In the genomic region with DNA sequence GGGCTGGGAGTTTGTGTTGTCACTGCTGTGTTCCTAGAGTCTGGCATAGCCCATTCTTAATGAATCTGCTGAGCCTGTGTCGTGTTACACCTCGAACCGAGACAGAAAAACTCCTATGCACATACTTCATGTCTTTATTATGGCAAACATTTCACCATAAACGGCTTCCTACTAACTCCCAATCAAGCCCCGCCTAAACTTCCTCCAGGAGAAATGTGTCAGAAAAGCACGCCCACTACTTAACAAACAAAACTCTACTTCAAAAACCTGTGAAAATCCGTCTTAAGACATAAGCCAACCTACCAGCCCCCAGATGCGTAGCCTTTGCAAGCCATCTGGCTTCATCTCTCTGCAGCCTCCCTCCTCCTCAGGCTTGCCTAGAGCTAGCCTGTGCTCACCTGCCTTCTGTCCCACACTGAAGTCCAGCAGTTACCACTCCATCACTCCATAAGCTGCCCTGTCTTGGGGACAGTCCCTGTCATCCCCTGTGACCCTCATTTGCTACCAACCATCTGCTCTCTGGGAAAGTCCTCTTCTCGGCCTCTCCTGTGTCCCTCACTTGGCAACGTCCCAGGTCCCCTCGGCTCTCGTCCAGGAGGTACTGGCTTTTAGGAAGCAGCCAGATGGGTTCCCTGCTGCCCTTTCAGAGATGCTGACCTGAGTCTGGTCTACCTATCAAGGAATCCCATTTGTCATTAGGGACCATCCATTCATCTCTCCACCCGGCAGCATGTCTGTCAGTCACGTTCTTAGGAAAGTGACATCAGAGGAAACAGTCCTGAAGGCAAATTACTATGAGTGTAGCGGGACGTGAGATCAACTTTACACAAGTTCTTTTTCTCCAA, we compare ENCODE assay signal across 10 mouse cellular contexts. TPM values are rescaled to one million over a fixed set of nuclear protein-coding genes. Genes with fewer than 3 reads are reported as not detected.
A peak's percentile ranks its signal among the peaks of the same experiment; 100 is the strongest.
DNase-seq lines count a peak whose midpoint lies in the region; ATAC-seq and TF ChIP-seq lines count a peak whose summit lies in the region.
"Had no signal": no experiment of that assay in that cellular context is flagged by ENCODE, and none has a peak within 500 bp of the region (broad histone marks: within the 10 kb centered on the region; RNA-seq: fewer than 3 reads in every experiment).

No protein-coding gene starts in this region.

- H3K27ac ChIP-seq in lung, embryonic 15.5 days, result peak overlapping the region; percentile 36; the same call in 1 of the 2 replicates
- no peak overlapping the region for H3K27ac ChIP-seq in cerebellum, adult 2 months (ENCODE audit: insufficient read depth, low read length)
- 0 out of 2 replicates have a peak overlapping the region, but pooled peaks have one; percentile 10 for H3K27ac ChIP-seq in kidney, postnatal 0 days
- H3K27ac ChIP-seq: liver, embryonic 13.5 days; neural tube, embryonic 13.5 days had no signal

- no peaks in the 10 kb centered on the region for H3K27me3 ChIP-seq in lung, embryonic 15.5 days
- H3K27me3 ChIP-seq in cerebellum, adult 2 months (ENCODE audit: control insufficient read depth, insufficient read depth, low read length), result no peaks in the 10 kb centered on the region
- H3K27me3 ChIP-seq in kidney, postnatal 0 days (ENCODE audit: insufficient read depth, low read length), result no peaks in the 10 kb centered on the region
- H3K27me3 ChIP-seq: liver, embryonic 13.5 days; neural tube, embryonic 13.5 days had no signal

- DNase-seq in frontal cortex, postnatal 10 days (ENCODE audit: low spot score in 2 of 2), result no peak
- no peak for DNase-seq in lung, adult 2 months
- DNase-seq in cerebellum, adult 2 months, result peak; percentile 92 to 94
- no peak for DNase-seq in kidney, postnatal 0 days (ENCODE audit: low spot score)
- DNase-seq in thymus, postnatal 25 days, result no peak
- no peak for DNase-seq in spleen, adult 12 weeks (ENCODE audit: low spot score)
- DNase-seq: liver, embryonic 13.5 days had no signal

- TF ChIP-seq CTCF in lung, adult 2 months (IDR thresholded peaks at IDR 0.05; ENCODE audit: insufficient read depth, low read length), result no peak
- no peak for TF ChIP-seq CTCF in cerebellum, adult 2 months (IDR thresholded peaks at IDR 0.05; ENCODE audit: borderline replicate concordance, insufficient read depth, low read depth, low read length)
- no peak for TF ChIP-seq CTCF in kidney, postnatal 0 days (IDR thresholded peaks at IDR 0.05; ENCODE audit: low read depth)

- H3K36me3 ChIP-seq in lung, embryonic 15.5 days, result no peaks in the 10 kb centered on the region
- no peaks in the 10 kb centered on the region for H3K36me3 ChIP-seq in kidney, postnatal 0 days (ENCODE audit: insufficient read depth, low read length)
- H3K36me3 ChIP-seq: neural tube, embryonic 13.5 days had no signal

- no peak overlapping the region for H3K4me2 ChIP-seq in lung, embryonic 15.5 days
- H3K4me2 ChIP-seq in kidney, postnatal 0 days (ENCODE audit: low read length), result no peak overlapping the region; the same call in 1 of the 2 replicates
- H3K4me2 ChIP-seq: liver, embryonic 13.5 days; neural tube, embryonic 13.5 days had no signal

- H3K4me1 ChIP-seq in lung, embryonic 15.5 days, result peaks cover 90% of the 10 kb centered on the region
- H3K4me1 ChIP-seq in lung, adult 2 months (ENCODE audit: control insufficient read depth, insufficient read depth, low read length), result peaks cover 49% of the 10 kb centered on the region
- peaks cover 47% of the 10 kb centered on the region for H3K4me1 ChIP-seq in cerebellum, adult 2 months (ENCODE audit: control insufficient read depth, insufficient read depth, low read length)
- H3K4me1 ChIP-seq in kidney, postnatal 0 days (replicated peaks; ENCODE audit: insufficient read depth, low read length), result peaks cover 62% of the 10 kb centered on the region

- no peaks in the 10 kb centered on the region for H3K9me3 ChIP-seq in lung, embryonic 15.5 days
- no peaks in the 10 kb centered on the region for H3K9me3 ChIP-seq in kidney, postnatal 0 days (replicated peaks; ENCODE audit: low read length)
- H3K9me3 ChIP-seq: liver, embryonic 13.5 days; neural tube, embryonic 13.5 days had no signal

- 0 out of 2 replicates have a peak, but pooled peaks have one; percentile 36 for ATAC-seq in frontal cortex, adult (ENCODE audit: low TSS enrichment)
- ATAC-seq in lung, embryonic 15.5 days (ENCODE audit: borderline replicate concordance, extremely low read depth, low FRiP score, low TSS enrichment), result no peak
- no peak for ATAC-seq in kidney, postnatal 0 days (replicated peaks; ENCODE audit: low FRiP score, low read depth)

- WGBS in lung, embryonic 15.5 days, result 21% methylated on average over 16 of the region's 16 CpGs
- 27% methylated on average over 16 of the region's 16 CpGs for WGBS in lung, adult 2 months
- WGBS in cerebellum, adult 2 months, result 27% methylated on average over 16 of the region's 16 CpGs
- 45% methylated on average over 16 of the region's 16 CpGs for WGBS in kidney, postnatal 0 days

- no peak overlapping the region for H3K4me3 ChIP-seq in lung, embryonic 15.5 days
- no peak overlapping the region for H3K4me3 ChIP-seq in lung, adult 2 months (replicated peaks; ENCODE audit: extremely low read depth, low read depth, low read length)
- no peak overlapping the region for H3K4me3 ChIP-seq in cerebellum, adult 2 months (replicated peaks; ENCODE audit: insufficient read depth, low read depth, low read length)
- H3K4me3 ChIP-seq in kidney, postnatal 0 days (replicated peaks; ENCODE audit: low read depth, low read length), result no peak overlapping the region
- H3K4me3 ChIP-seq: liver, embryonic 13.5 days; neural tube, embryonic 13.5 days had no signal

- H3K9ac ChIP-seq in lung, embryonic 15.5 days, result no peak overlapping the region
- no peak overlapping the region for H3K9ac ChIP-seq in kidney, postnatal 0 days (ENCODE audit: low read depth, low read length)
- H3K9ac ChIP-seq: liver, embryonic 13.5 days; neural tube, embryonic 13.5 days had no signal

- no peak for TF ChIP-seq POLR2A in lung, adult 2 months (IDR thresholded peaks at IDR 0.05; ENCODE audit: borderline replicate concordance, extremely low read depth, low read depth, low read length)
- no peak for TF ChIP-seq POLR2A in cerebellum, adult 2 months (IDR thresholded peaks at IDR 0.05; ENCODE audit: borderline replicate concordance, insufficient read depth, low read length)

RNA-seq across cellular contexts. Expression of a gene that starts 16.4 kb away (rescaled TPM):
- polyA plus RNA-seq in lung, embryonic 15.5 days (2015; fragmentation: Nextera tagmentation; extraction: Ambion mirVana), result 27.5 and 28.6 TPM in 2 replicates
- 17.0 and 22.2 TPM in 2 replicates for polyA plus RNA-seq in lung, adult 2 months (2012; rRNA removed)
- polyA plus RNA-seq in cerebellum, adult 2 months (2012; rRNA removed), result 12.3 and 13.6 TPM in 2 replicates
- 30.3 and 33.1 TPM in 2 replicates for polyA plus RNA-seq in kidney, postnatal 0 days (2015; fragmentation: Nextera tagmentation; extraction: Ambion mirVana)

Comparison
In these comparisons a context has a peak if more than half of its experiments do, and no peak if none do; other contexts are left out.
1. DNase-seq: peak in cerebellum, adult 2 months (2 of 2); none in frontal cortex, postnatal 10 days (0 of 2), lung, adult 2 months (single experiment), kidney, postnatal 0 days (single experiment), thymus, postnatal 25 days (single experiment) and spleen, adult 12 weeks (single experiment).